Mouse (Mus musculus) urinary bladder, adult 18-20 months (tissue): ENCODE results near the gene Hs3st4.

Experiments used
- DNase-seq, 2 experiments: peaks; one replicate each; pipeline ENCODE4 v3.0.0; 2022; ENCODE audit warnings: low spot score in 2 of 2, mixed read lengths in 2 of 2

The Hs3st4 gene

GRCm38 (mm10) chr7:124347218-124348017, 364.7 kb downstream of the Hs3st4 start:
- DNase-seq, result no peak

- DNase-seq, result no peak
Measured at GRCm38 (mm10) chr7:124354035-124354434, 371.4 kb downstream of the Hs3st4 start.

GRCm38 (mm10) chr7:124358068-124358467, 375.4 kb downstream of the Hs3st4 start:
- no peak for DNase-seq

- no peak for DNase-seq
Measured at GRCm38 (mm10) chr7:124359836-124360235, 377.2 kb downstream of the Hs3st4 start.

- no peak for DNase-seq
Measured at GRCm38 (mm10) chr7:124372297-124372696, 389.6 kb downstream of the Hs3st4 start.

- no peak for DNase-seq
Measured at GRCm38 (mm10) chr7:124372697-124373096, 390.0 kb downstream of the Hs3st4 start.

- no peak for DNase-seq
Measured at GRCm38 (mm10) chr7:124383489-124383888, 400.8 kb downstream of the Hs3st4 start.

- DNase-seq, result no peak
Measured at GRCm38 (mm10) chr7:124399184-124399583, 416.5 kb downstream of the Hs3st4 start.

GRCm38 (mm10) chr7:124426951-124427350, 444.3 kb downstream of the Hs3st4 start:
- no peak for DNase-seq
